Mouse (Mus musculus) gastrocnemius, adult 2 months (tissue): ENCODE measurements around the gene Plvap. TPM values are rescaled to one million over a fixed set of nuclear protein-coding genes. Genes with fewer than 3 reads are reported as not detected.

Experiments used
- DNase-seq: peaks from one replicate; pipeline ENCODE4 v3.0.0; 2022
- H3K27ac ChIP-seq: fragments of 200-600 bp; 2 replicates; pipeline ENCODE4 v1.8.1; 2022; ENCODE audit warnings: mild to moderate bottlenecking
- H3K4me3 ChIP-seq: fragments of 200-600 bp; 2 replicates; pipeline ENCODE4 v1.8.1; 2022; ENCODE audit warnings: mild to moderate bottlenecking, moderate library complexity
- CTCF ChIP-seq: fragments of 200-600 bp; IDR thresholded peaks from 2 replicates; pipeline ENCODE4 v1.8.1; 2022; ENCODE audit warnings: antibody characterized with exemption, mild to moderate bottlenecking, moderate library complexity
- intact Hi-C: fragments of 180-260 bp; cut with DNase I; formaldehyde crosslinking; loops from one replicate; pipeline ENCODE4 v1.15.1; 2025
- long read RNA-seq, 2 experiments: library from polyadenylated mRNA; stranded (forward); transcript quantifications; one replicate each; pipeline ENCODE4 v2.0.0; 2021
- total RNA-seq, 2 experiments: library from RNA; stranded (reverse); gene quantifications; 2 replicates each; pipeline ENCODE4 v1.2.3; 2021

Plvap gene
- total RNA-seq, result 10 to 100 TPM in 1 of 2 experiments, 1 to 10 TPM in 1; 9.3 to 11.6 TPM
- long read RNA-seq, experiment 1, transcript Plvap-201 (6 exons, 1,987 nt), result major isoform, 15 of 23 reads
- long read RNA-seq, experiment 1, partial matches to known transcripts, result 8 of 23 reads
- long read RNA-seq, experiment 1, other reads (novel, unspliced or antisense), result 0 of 23 reads
- long read RNA-seq, experiment 2, transcript Plvap-201 (6 exons, 1,987 nt), result major isoform, 12 of 24 reads
- long read RNA-seq, experiment 2, partial matches to known transcripts, result 11 of 24 reads
- long read RNA-seq, experiment 2, other reads (novel, unspliced or antisense), result 1 of 24 reads

DNA sequence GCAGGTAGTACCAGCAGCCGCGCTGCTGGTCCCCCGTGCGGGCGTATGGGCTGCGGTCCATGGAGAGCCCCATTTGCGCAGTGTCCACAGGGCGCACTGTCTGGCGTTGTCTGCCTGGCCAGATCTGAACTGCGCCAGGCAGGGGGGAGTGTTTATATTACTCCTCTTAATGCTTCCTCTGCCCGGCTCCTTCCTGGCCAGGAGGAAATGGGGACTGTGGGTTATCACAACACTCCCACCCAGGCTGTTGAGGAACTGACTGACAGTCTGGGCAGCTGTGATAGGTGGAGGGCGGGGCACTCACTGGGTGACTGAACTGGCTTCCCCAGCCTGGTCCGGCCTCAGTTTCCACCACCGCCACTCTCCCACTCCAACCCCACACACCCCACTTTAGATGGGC, at the start of gene Plvap:
Gene Plvap, minus strand, starts transcription at position 109 of the 400 bp plus-strand sequence.
- intact Hi-C loops, result no loop called here
- Histone ChIP-seq H3K4me3 (peak within 1 kb of the TSS; percentile 27), H3K27ac (no peak within 1 kb of the TSS)
- no peak for TF ChIP-seq CTCF
- no peak for DNase-seq

DNA sequence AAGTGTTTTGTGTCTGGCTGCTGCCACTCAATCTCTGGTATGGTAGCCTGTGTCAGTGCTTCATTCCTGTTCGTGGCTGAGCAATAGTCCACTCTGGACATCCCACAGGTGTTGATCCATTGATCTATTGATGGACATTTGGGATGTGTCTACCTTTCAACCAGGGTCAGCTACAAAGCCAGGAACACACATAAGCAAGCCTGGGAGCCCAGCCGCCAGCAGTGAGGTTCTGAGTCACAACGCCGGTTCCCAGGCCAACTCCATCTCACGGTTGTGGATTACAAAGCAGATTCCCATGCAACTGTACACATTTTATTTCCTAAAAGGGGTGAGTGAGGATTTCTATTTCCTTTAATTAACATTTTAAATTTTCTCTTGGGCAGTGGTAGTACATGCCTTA, 49.2 kb upstream of the Plvap start:
- no peak for TF ChIP-seq CTCF
- H3K27ac ChIP-seq, result no peak overlapping the region
- no peak overlapping the region for H3K4me3 ChIP-seq
- intact Hi-C loops, result loop anchor here (1.0 kb wide), 1 partner anchor 36 kb away; no protein-coding TSS in a partner anchor
- DNase-seq, result no peak

DNA sequence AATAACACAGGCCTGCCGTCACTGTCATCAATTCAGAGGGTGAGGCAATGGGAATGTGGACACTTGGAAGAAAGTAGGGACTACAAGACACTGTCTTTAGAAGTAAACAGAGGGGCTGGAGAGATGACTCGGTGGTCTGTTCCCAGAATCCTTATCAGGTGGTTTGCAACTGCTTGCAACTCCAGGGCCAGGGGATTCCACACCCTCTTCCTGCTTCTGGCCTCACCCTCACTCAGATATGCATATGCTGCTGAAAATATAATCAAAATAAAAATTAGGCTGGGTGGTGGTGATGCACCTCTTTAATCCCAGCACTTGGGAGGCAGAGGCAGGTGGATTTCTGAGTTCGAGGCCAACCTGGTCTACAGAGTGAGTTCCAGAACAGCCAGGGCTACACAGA, 48.5 kb upstream of the Plvap start:
- no peak for DNase-seq
- Histone ChIP-seq H3K27ac (no peak overlapping the region), H3K4me3 (no peak overlapping the region)
- intact Hi-C loops, result no loop called here
- no peak for TF ChIP-seq CTCF

DNA sequence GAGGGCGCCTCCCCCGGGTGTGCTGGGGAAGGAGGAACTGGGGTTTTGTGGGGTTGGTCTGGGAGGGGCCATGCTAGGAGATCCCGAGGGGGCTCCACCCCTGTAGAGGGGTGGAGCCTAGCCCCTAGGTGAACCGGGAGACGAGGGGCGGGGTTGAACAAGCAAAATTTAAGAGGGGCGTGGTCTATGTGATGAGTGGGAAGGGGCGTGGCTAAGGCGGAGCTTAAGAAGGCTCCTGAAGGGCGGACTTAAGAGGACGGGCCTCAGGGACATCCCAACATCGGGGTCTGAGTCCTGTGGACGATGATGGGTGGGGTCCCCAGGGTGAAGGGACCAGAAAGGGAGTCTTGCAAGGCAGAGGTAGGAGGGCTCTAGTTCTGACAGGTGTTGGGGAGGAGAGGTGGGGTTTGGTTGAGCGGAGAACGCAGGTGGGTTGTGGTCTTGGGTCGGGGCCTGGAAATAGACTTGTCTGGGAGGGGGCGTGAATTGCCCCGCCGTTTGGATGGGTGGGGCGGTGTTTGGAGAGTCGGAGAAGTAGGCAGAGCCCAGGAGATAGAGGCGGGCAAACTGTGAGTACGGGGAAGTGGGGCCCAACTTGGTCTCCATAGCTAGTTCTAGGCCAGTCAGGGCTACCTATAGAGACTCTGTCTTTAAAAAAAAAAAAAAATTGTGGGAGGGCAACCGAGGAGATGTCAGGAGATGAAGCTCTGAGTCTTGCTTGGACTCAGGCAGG, 47.6 kb upstream of the Plvap start:
- intact Hi-C loops, result no loop called here
- H3K4me3 ChIP-seq, result peak overlapping the region; percentile 67
- no peak overlapping the region for H3K27ac ChIP-seq
- TF ChIP-seq CTCF, result no peak
- DNase-seq, result peak; percentile 59

GRCm38 (mm10) chr8:71558071-71558957, 46.8 kb upstream of the Plvap start, which contains the start of gene Tmem221:
TSS of gene Tmem221 (minus strand) at chr8:71558871.
- no peak for TF ChIP-seq CTCF
- no peak for DNase-seq
- intact Hi-C loops, result no loop called here
- Histone ChIP-seq H3K4me3 (peak within 1 kb of the TSS; percentile 67), H3K27ac (0 out of 2 replicates have a peak within 1 kb of the TSS, but pooled peaks have one; percentile 28)

- Histone ChIP-seq H3K4me3 (no peak overlapping the region), H3K27ac (no peak overlapping the region)
- TF ChIP-seq CTCF, result no peak
- no peak for DNase-seq
- intact Hi-C loops, result no loop called here
Observed at GRCm38 (mm10) chr8:71554644-71555043, 43.1 kb upstream of the Plvap start.

DNA sequence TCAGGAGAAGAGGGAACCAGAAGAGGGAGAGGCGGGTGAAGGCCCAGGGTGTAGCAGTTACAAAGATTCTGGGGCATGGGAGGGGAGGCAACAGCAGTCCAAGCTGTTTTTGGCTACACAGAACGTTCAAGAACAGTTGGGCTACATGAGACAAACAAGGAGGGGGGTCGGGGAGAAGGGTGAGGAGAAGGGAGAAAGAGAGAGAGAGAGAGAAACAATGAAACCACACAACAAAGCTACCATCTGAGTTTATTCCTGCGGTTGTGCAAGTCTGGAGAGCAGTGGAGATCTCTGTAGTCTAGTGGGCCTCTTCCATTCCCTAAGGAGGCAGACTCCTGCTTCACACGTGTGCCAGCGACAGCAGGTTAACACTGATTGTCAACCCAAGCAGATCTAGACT, 42.4 kb upstream of the Plvap start:
- DNase-seq, result no peak
- Histone ChIP-seq H3K4me3 (no peak overlapping the region), H3K27ac (no peak overlapping the region)
- intact Hi-C loops, result no loop called here
- TF ChIP-seq CTCF, result no peak

GRCm38 (mm10) chr8:71552770-71553169, 41.2 kb upstream of the Plvap start:
- no peak for TF ChIP-seq CTCF
- no peak for DNase-seq
- Histone ChIP-seq H3K4me3 (no peak overlapping the region), H3K27ac (no peak overlapping the region)
- intact Hi-C loops, result no loop called here

DNA sequence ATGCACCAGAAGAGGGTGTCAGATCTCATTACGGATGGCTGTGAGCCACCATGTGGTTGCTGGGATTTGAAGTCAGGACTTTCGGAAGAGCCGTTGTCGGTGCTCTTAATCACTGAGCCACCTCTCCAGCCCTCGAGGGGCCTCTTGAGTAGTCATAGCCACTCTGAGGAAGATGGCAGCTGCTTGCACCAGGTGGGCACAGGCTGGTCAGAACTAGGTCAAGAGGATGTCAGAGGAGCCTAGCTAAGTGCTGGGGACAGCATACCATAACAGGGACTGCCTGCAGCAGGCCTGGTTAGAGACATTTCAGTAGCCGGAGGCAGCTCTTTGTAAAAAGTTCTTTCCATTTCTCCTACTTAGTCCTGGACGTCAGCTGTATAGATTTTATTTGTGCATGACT, 39.2 kb upstream of the Plvap start:
- intact Hi-C loops, result no loop called here
- no peak overlapping the region for H3K4me3 ChIP-seq
- DNase-seq, result no peak
- H3K27ac ChIP-seq, result no peak overlapping the region
- no peak for TF ChIP-seq CTCF

DNA sequence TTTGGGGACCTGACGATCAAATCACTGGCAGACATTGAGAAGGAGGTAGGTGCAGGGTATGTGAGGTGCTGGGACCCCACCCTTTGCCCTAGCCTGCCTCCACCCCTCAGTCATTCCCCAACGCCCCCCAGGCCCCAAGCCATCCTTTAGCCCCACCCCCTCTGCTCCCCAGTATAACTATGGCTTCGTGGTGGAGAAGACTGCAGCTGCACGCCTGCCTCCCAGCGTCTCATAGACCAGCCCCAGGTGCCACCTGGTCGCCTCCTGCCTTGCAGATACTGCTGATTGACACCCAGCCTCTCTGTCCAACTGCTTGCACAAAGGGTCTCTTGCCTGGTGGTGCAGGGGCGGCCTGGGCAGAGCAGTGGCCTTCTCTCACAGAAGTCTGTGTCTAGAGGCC, 36.0 kb upstream of the Plvap start:
- Histone ChIP-seq H3K27ac (no peak overlapping the region), H3K4me3 (no peak overlapping the region)
- no peak for TF ChIP-seq CTCF
- no peak for DNase-seq
- intact Hi-C loops, result no loop called here

GRCm38 (mm10) chr8:71545053-71545452, 33.5 kb upstream of the Plvap start:
- no peak for TF ChIP-seq CTCF
- intact Hi-C loops, result no loop called here
- H3K27ac ChIP-seq, result no peak overlapping the region
- H3K4me3 ChIP-seq, result no peak overlapping the region
- DNase-seq, result no peak

DNA sequence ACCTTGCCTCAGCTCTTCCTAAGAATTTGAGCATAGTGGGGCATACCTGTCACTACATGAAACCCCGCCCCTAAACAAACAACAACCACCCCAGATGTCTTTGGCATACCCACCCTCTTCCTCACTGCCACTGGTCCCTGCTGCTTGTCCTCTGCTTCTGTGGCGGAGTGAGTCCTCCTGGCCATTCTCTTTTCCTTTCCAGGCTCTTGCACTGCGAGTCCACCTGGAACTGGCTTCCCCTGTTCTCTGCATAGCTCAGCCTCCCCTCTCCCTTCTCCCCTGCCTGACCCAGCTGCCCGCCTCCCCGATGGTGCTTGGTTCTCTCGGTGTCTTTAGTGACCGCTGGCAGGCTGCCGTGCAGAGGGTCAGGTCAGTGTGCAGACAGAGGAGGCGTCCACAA, 32.2 kb upstream of the Plvap start:
- no peak for DNase-seq
- TF ChIP-seq CTCF, result no peak
- no peak overlapping the region for H3K27ac ChIP-seq
- peak overlapping the region; percentile 98 for H3K4me3 ChIP-seq
- intact Hi-C loops, result no loop called here
